Mouse (Mus musculus) liver, adult 2 months (tissue): ENCODE measurements around the gene Ggnbp2. TPM values are rescaled to one million over a fixed set of nuclear protein-coding genes. Genes with fewer than 3 reads are reported as not detected.

Experiments
- DNase-seq: peaks from one replicate; pipeline ENCODE4 v3.0.0-alpha.2; 2011; ENCODE audit warnings: low read depth, low spot score; ENCODE audit errors: extremely low read depth
- H3K27ac ChIP-seq: fragments of 200-500 bp; replicated peaks from 2 replicates; pipeline ENCODE4 v1.5.1; 2012; ENCODE audit warnings: low read depth, mild to moderate bottlenecking, control low read depth, inconsistent platforms, low read length; ENCODE audit not compliant: insufficient read depth
- H3K27me3 ChIP-seq: fragments of 200-500 bp; 2 replicates; pipeline ENCODE4 v1.6.1; 2012; ENCODE audit warnings: mild to moderate bottlenecking, moderate library complexity, low read length, inconsistent platforms; ENCODE audit not compliant: control insufficient read depth, insufficient read depth
- H3K36me3 ChIP-seq: fragments of 200-500 bp; 2 replicates; pipeline ENCODE4 v1.6.1; 2012; ENCODE audit warnings: low read length, inconsistent platforms; ENCODE audit not compliant: control insufficient read depth, insufficient read depth
- H3K4me1 ChIP-seq: fragments of 200-500 bp; 2 replicates; pipeline ENCODE4 v1.6.1; 2011; ENCODE audit warnings: low read length; ENCODE audit not compliant: control insufficient read depth, insufficient read depth
- H3K4me3 ChIP-seq: fragments of 200-500 bp; 2 replicates; pipeline ENCODE4 v1.5.1; 2011; ENCODE audit warnings: low read depth, mild to moderate bottlenecking, control low read depth, low read length, moderate library complexity; ENCODE audit not compliant: insufficient read depth
- H3K79me2 ChIP-seq: fragments of 200-500 bp; 2 replicates; pipeline ENCODE4 v1.6.1; 2012; ENCODE audit warnings: inconsistent platforms, mild to moderate bottlenecking, low read length, moderate library complexity; ENCODE audit not compliant: control insufficient read depth, insufficient read depth
- H3K9ac ChIP-seq: fragments of 200-500 bp; 2 replicates; pipeline ENCODE4 v1.6.1; 2012; ENCODE audit warnings: low read depth, mild to moderate bottlenecking, control low read depth, inconsistent platforms, low read length
- CTCF ChIP-seq: fragments of 200-500 bp; IDR thresholded peaks from 2 replicates; pipeline ENCODE4 v1.5.1; 2011; ENCODE audit warnings: low read depth, low read length, control low read depth
- POLR2A ChIP-seq: fragments of 200-500 bp; IDR thresholded peaks from 2 replicates; pipeline ENCODE4 v1.6.1; 2011; ENCODE audit warnings: low read length, control low read depth; ENCODE audit not compliant: insufficient read depth; ENCODE audit errors: extremely low read depth
- WGBS: fragments of 180-500 bp; shearing (Covaris S2); methylation state at CpG from one replicate; pipeline ENCODE4 v1.1.7; 2018; 5-methylcytosine and 5-hydroxymethylcytosine counted together
- polyA plus RNA-seq: library from polyadenylated mRNA; depleted of rRNA; stranded (reverse); fragments of >200 nt; gene quantifications from 2 replicates; pipeline ENCODE4 v1.2.3, GENCODE M21; 2012
- total RNA-seq: library from RNA; depleted of rRNA; stranded (reverse); fragments of >200 nt; gene quantifications from 2 replicates; pipeline ENCODE4 v1.2.3, GENCODE M21; 2014

The Ggnbp2 gene
- total and polyA plus RNA-seq, 2 experiments, result 22.5 to 96.4 TPM

GRCm38 (mm10) chr11:84869537-84870232, 932 bp downstream of the Ggnbp2 start:
- Histone ChIP-seq H3K27ac (peak overlapping the region; percentile 85), H3K4me3 (peak overlapping the region; percentile 84), H3K9ac (peak overlapping the region; percentile 87), H3K79me2 (peaks cover 10% of the 10 kb centered on the region; the same call in 1 of the 2 replicates), H3K4me1 (peaks cover 14% of the 10 kb centered on the region), H3K36me3 (0 out of 2 replicates have a peak, but pooled peaks cover 3% of the 10 kb centered on the region), H3K27me3 (no peaks in the 10 kb centered on the region)
- TF ChIP-seq CTCF (no peak), POLR2A (peak; percentile 90)
- DNase-seq, result peak; percentile 81
- WGBS, result under 1% methylated on average over 60 of the region's 61 CpGs

GRCm38 (mm10) chr11:84868786-84869259, 1.8 kb downstream of the Ggnbp2 start:
- WGBS, result under 1% methylated on average over 7 of the region's 7 CpGs
- peaks cover 4% of the 10 kb centered on the region; the same call in 1 of the 2 replicates for H3K36me3 ChIP-seq
- peak overlapping the region; percentile 84 for H3K4me3 ChIP-seq
- peak overlapping the region; percentile 85; the same call in 1 of the 2 replicates for H3K27ac ChIP-seq
- TF ChIP-seq POLR2A, result no peak
- no peak for TF ChIP-seq CTCF
- H3K4me1 ChIP-seq, result peaks cover 18% of the 10 kb centered on the region
- DNase-seq, result peak; percentile 62
- H3K27me3 ChIP-seq, result no peaks in the 10 kb centered on the region
- peaks cover 12% of the 10 kb centered on the region; the same call in 1 of the 2 replicates for H3K79me2 ChIP-seq
- peak overlapping the region; percentile 87 for H3K9ac ChIP-seq

- Histone ChIP-seq H3K79me2 (peaks cover 17% of the 10 kb centered on the region), H3K27ac (no peak overlapping the region), H3K4me3 (peak overlapping the region; percentile 39; the same call in 1 of the 2 replicates), H3K27me3 (no peaks in the 10 kb centered on the region), H3K4me1 (peaks cover 22% of the 10 kb centered on the region), H3K36me3 (peaks cover 8% of the 10 kb centered on the region; the same call in 1 of the 2 replicates), H3K9ac (no peak overlapping the region)
- no peak for TF ChIP-seq POLR2A
- no peak for TF ChIP-seq CTCF
- WGBS, result 20% methylated on average over 2 of the region's 2 CpGs
- peak; percentile 93 for DNase-seq
Observed at GRCm38 (mm10) chr11:84867586-84867985, 3.0 kb downstream of the Ggnbp2 start.

- peaks cover 22% of the 10 kb centered on the region for H3K4me1 ChIP-seq
- TF ChIP-seq POLR2A (no peak), CTCF (no peak)
- peak overlapping the region; percentile 91 for H3K27ac ChIP-seq
- 11% methylated on average over 2 of the region's 2 CpGs for WGBS
- H3K79me2 ChIP-seq, result peaks cover 17% of the 10 kb centered on the region
- H3K4me3 ChIP-seq, result no peak overlapping the region
- H3K36me3 ChIP-seq, result peaks cover 22% of the 10 kb centered on the region
- H3K9ac ChIP-seq, result no peak overlapping the region
- no peaks in the 10 kb centered on the region for H3K27me3 ChIP-seq
- peak; percentile 93 for DNase-seq
Observed at GRCm38 (mm10) chr11:84865268-84865667, 5.3 kb downstream of the Ggnbp2 start.

GRCm38 (mm10) chr11:84855285-84855684, 15.3 kb downstream of the Ggnbp2 start:
- H3K36me3 ChIP-seq, result peaks cover 62% of the 10 kb centered on the region
- DNase-seq, result peak; percentile 41
- H3K79me2 ChIP-seq, result no peaks in the 10 kb centered on the region; the same call in 1 of the 2 replicates
- no peak overlapping the region for H3K4me3 ChIP-seq
- H3K9ac ChIP-seq, result no peak overlapping the region
- no peaks in the 10 kb centered on the region for H3K27me3 ChIP-seq
- no peaks in the 10 kb centered on the region for H3K4me1 ChIP-seq
- H3K27ac ChIP-seq, result no peak overlapping the region
- TF ChIP-seq POLR2A (no peak), CTCF (no peak)
- WGBS, result 82% methylated on average over 6 of the region's 6 CpGs

- TF ChIP-seq CTCF, result no peak
- no peak for TF ChIP-seq POLR2A
- H3K27ac ChIP-seq, result no peak overlapping the region
- no peaks in the 10 kb centered on the region for H3K27me3 ChIP-seq
- H3K36me3 ChIP-seq, result peaks cover 56% of the 10 kb centered on the region
- H3K79me2 ChIP-seq, result peaks cover 3% of the 10 kb centered on the region; the same call in 1 of the 2 replicates
- no peak overlapping the region for H3K4me3 ChIP-seq
- no peak overlapping the region for H3K9ac ChIP-seq
- H3K4me1 ChIP-seq, result no peaks in the 10 kb centered on the region
- 46% methylated on average over 7 of the region's 7 CpGs for WGBS
- peak; percentile 57 for DNase-seq
Observed at GRCm38 (mm10) chr11:84847475-84848090, 23.0 kb downstream of the Ggnbp2 start.
